Mouse (Mus musculus) ES-Bruce4 (cell line): ENCODE measurements around the gene Ablim2.

ENCODE experiments used
- CTCF ChIP-seq: IDR thresholded peaks from one replicate; pipeline ENCODE4 v1.8.1; 2011; ENCODE audit warnings: low read depth, low read length
- EP300 ChIP-seq: IDR thresholded peaks from 2 replicates; pipeline ENCODE4 v1.6.1; 2011; ENCODE audit warnings: low read depth, low read length; ENCODE audit not compliant: insufficient read depth
- POLR2A ChIP-seq: IDR thresholded peaks from one replicate; pipeline ENCODE4 v1.8.1; 2011; ENCODE audit warnings: low read length; ENCODE audit not compliant: insufficient read depth

GRCm38 (mm10) chr5:35876236-35876635, 118.6 kb downstream of the Ablim2 start:
- TF ChIP-seq EP300 = no peak
- no peak for TF ChIP-seq CTCF
- TF ChIP-seq POLR2A = no peak
